Mouse (Mus musculus) forebrain, postnatal 0 days (tissue): ENCODE measurements around the gene Dync1h1. TPM values are rescaled to one million over a fixed set of nuclear protein-coding genes. Genes with fewer than 3 reads are reported as not detected.

Source experiments
- ATAC-seq: fragments of 200-750 bp; cut with Nextera tagmentation; 2 replicates; pipeline ENCODE4 v1.8.0; 2017; ENCODE audit warnings: mild to moderate bottlenecking, moderate library complexity
- DNase-seq: peaks from one replicate; pipeline ENCODE4 v3.0.0-alpha.2; 2015
- H3K27ac ChIP-seq: fragments of 300-500 bp; sonication (generic); 2 replicates; pipeline ENCODE4 v1.5.1; 2014; ENCODE audit warnings: low read depth, mild to moderate bottlenecking, antibody characterized with exemption, low read length, moderate library complexity, mixed read lengths
- H3K27me3 ChIP-seq: fragments of 300-500 bp; sonication (generic); 2 replicates; pipeline ENCODE4 v1.6.1; 2014; ENCODE audit warnings: mild to moderate bottlenecking, low read length, mixed read lengths; ENCODE audit not compliant: insufficient read depth
- H3K36me3 ChIP-seq: fragments of 300-500 bp; sonication (generic); 2 replicates; pipeline ENCODE4 v1.6.1; 2014; ENCODE audit warnings: mild to moderate bottlenecking, moderate library complexity; ENCODE audit not compliant: insufficient read depth
- H3K4me1 ChIP-seq: fragments of 300-500 bp; sonication (generic); 2 replicates; pipeline ENCODE4 v1.6.1; 2014; ENCODE audit warnings: antibody characterized with exemption; ENCODE audit not compliant: insufficient read depth
- H3K4me2 ChIP-seq: fragments of 300-500 bp; sonication (generic); 2 replicates; pipeline ENCODE4 v1.6.1; 2014; ENCODE audit warnings: low read depth, mild to moderate bottlenecking, moderate library complexity
- H3K4me3 ChIP-seq: fragments of 300-500 bp; sonication (generic); 2 replicates; pipeline ENCODE4 v1.5.1; 2014; ENCODE audit warnings: low read depth, low read length, mixed read lengths
- H3K9ac ChIP-seq: fragments of 300-500 bp; sonication (generic); 2 replicates; pipeline ENCODE4 v1.6.1; 2014; ENCODE audit warnings: mild to moderate bottlenecking
- H3K9me3 ChIP-seq: fragments of 300-500 bp; sonication (generic); 2 replicates; pipeline ENCODE4 v1.6.1; 2016; ENCODE audit warnings: low read length
- CTCF ChIP-seq: sonication (generic); IDR thresholded peaks from 2 replicates; pipeline ENCODE4 v1.5.1; 2016; ENCODE audit warnings: antibody characterized with exemption, control low read depth, low read depth
- WGBS: fragments of 180-500 bp; shearing (Covaris S2); extraction: QIAGEN DNeasy Blood & Tissue Kit; methylation state at CpG from one replicate; pipeline ENCODE4 v1.1.7; 2014; 5-methylcytosine and 5-hydroxymethylcytosine counted together
- polyA plus RNA-seq: library from polyadenylated mRNA; unstranded; fragments of >200 nt; fragmentation: Nextera tagmentation; extraction: Ambion mirVana; gene quantifications from 2 replicates; pipeline ENCODE4 v1.2.1, GENCODE M21; 2015
- total RNA-seq: library from RNA; depleted of rRNA; stranded (reverse); fragments of >200 nt; gene quantifications from 2 replicates; pipeline ENCODE4 v1.2.3, GENCODE M21; 2014; rRNA removed

Gene Dync1h1
- 253 and 275 TPM in 2 replicates for total RNA-seq
- 45.4 and 54.6 TPM in 2 replicates for polyA plus RNA-seq

DNA sequence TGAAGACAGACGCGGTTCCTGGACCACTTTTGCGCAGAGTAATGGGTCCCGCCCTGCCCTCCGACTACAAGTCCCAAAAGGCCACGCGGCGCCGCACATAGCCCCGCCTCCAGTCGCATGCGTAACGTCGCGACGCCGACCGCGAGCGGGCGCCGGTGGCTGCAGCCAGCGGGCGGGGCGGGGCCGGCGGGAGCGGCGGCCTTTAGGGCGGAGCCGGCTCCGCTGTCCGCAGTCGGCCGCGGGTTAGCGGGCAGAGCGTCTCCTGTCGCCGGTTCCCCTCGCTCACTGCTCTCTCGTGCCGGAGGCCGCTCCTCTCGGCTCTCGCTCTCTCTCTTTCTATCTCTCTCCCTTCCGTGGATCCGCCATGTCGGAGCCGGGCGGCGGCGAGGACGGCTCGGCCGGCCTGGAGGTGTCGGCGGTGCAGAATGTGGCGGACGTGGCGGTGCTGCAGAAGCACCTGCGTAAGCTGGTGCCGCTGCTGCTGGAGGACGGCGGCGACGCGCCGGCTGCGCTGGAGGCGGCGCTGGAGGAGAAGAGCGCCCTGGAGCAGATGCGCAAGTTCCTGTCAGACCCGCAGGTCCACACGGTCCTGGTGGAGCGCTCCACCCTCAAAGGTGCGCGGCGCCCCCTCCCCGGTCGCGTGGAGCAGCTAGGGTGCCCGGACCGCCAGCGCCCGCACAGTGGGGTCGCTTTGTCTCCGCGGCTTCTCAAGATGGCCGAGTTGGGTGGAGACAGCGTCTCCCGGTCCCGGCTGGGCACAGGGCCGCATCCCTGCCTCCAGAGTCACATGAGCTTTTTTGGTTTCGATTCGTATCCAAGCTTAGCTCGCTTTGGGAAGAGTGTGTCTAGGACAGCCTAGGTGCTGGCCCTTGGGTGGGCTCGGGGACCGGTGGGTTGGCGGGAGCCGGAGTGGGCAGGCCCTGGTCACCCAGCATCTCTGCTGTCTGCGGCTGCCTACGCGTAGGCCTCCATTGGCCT is at the start of gene Dync1h1:
Dync1h1 (plus strand) TSS at position 212 of the 978 bp plus-strand sequence.
- ATAC-seq = peak; percentile 97
- Histone ChIP-seq H3K4me1 (peaks cover 18% of the 10 kb centered on the region), H3K27me3 (no peaks in the 10 kb centered on the region), H3K4me3 (peak within 1 kb of the TSS; percentile 99), H3K4me2 (peak within 1 kb of the TSS; percentile 77), H3K9ac (peak within 1 kb of the TSS; percentile 99), H3K9me3 (no peaks in the 10 kb centered on the region), H3K36me3 (no peaks in the 10 kb centered on the region), H3K27ac (peak within 1 kb of the TSS; percentile 99)
- peak; percentile 95 for DNase-seq
- WGBS = 2% methylated on average over 105 of the region's 105 CpGs
- peak; percentile 22; the same call in 1 of the 2 replicates for TF ChIP-seq CTCF

DNA sequence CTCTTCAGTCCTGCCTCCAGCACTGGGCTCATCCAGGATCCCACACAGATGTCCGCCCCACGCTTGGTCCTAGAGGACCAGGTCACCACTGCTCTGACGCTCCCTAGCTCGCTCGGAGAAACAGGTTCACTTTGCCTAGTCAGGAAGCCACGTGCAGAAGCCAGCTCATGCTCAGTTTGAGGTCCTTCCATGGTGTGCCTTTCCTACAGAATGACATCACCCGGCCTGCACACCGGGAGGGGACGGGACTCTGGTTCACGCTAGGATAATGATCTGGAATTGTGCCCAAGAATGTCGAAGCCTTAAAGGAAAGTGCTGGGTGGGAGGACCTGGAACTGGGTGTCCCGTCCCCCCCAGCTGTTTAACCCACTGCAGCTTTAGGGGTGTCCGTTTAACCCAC is 49.1 kb upstream of the Dync1h1 start:
- ATAC-seq (no peak), DNase-seq (no peak)
- Histone ChIP-seq H3K27ac (no peak overlapping the region), H3K4me2 (no peak overlapping the region), H3K4me1 (no peaks in the 10 kb centered on the region), H3K9me3 (no peaks in the 10 kb centered on the region), H3K4me3 (no peak overlapping the region), H3K9ac (no peak overlapping the region), H3K36me3 (peaks cover 84% of the 10 kb centered on the region), H3K27me3 (no peaks in the 10 kb centered on the region)
- 57% methylated on average over 13 of the region's 13 CpGs for WGBS
- TF ChIP-seq CTCF = no peak

DNA sequence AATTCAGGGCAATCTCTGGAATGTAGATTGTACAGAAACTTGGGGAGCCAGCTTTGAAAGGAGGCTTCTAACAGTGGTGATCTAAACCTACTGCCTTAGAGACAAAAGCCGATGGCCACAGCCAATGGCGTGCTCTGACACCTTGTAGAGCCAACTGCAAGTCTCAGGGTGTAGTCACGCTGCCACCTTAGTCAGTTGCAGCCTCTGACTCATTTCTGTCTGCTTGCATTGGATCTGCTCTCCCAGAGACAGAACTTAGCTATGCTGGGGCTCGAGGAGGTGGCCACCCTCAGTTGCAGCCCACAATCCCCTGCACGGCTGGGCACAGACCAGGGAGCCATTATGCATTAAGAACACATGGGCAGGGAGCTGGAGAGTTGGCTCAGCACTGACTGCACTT is 47.9 kb upstream of the Dync1h1 start:
- Histone ChIP-seq H3K4me1 (no peaks in the 10 kb centered on the region), H3K27me3 (no peaks in the 10 kb centered on the region), H3K36me3 (peaks cover 79% of the 10 kb centered on the region), H3K27ac (no peak overlapping the region), H3K9me3 (no peaks in the 10 kb centered on the region), H3K4me3 (no peak overlapping the region), H3K4me2 (no peak overlapping the region), H3K9ac (no peak overlapping the region)
- no peak for TF ChIP-seq CTCF
- DNase-seq = no peak
- 91% methylated on average over 5 of the region's 5 CpGs for WGBS
- ATAC-seq = no peak

DNA sequence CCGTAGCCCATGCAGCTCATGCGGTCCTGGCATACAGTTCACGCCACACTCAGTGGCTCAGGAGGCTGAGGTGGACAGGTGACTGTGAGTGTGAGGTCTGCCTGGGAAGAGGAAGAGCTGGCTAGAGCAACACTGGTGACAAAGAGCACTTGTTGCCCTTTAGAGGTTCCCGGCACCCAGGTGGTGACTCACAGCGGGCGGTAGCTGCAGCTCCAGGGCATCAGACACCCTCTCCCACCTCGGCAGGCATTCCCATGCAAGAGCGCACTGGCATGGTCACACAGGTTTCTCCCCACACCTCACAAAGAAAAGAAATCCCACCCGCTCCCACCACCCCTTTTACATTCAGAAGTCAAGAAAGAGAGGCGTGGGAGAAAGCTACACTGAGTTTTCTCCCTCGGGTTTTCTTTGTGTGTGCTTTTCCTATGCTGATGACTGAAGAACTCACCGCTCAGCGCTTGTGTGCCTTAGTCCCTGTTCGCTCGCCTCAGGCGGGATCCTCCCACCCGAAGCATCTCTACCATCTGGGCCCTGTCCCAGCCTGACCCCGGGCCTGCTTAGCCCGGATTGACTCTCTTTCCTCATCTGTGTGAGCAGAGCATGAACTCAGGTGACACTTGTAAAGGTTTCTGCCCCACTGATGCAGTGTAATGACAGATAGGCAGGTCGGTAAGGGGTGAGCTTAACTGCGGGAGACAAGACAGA is 45.6 kb upstream of the Dync1h1 start:
- Histone ChIP-seq H3K27me3 (no peaks in the 10 kb centered on the region), H3K4me1 (no peaks in the 10 kb centered on the region), H3K9me3 (no peaks in the 10 kb centered on the region), H3K9ac (no peak overlapping the region), H3K36me3 (peaks cover 65% of the 10 kb centered on the region), H3K4me3 (no peak overlapping the region), H3K27ac (no peak overlapping the region), H3K4me2 (no peak overlapping the region)
- ATAC-seq (no peak), DNase-seq (no peak)
- 91% methylated on average over 21 of the region's 21 CpGs for WGBS
- no peak for TF ChIP-seq CTCF

DNA sequence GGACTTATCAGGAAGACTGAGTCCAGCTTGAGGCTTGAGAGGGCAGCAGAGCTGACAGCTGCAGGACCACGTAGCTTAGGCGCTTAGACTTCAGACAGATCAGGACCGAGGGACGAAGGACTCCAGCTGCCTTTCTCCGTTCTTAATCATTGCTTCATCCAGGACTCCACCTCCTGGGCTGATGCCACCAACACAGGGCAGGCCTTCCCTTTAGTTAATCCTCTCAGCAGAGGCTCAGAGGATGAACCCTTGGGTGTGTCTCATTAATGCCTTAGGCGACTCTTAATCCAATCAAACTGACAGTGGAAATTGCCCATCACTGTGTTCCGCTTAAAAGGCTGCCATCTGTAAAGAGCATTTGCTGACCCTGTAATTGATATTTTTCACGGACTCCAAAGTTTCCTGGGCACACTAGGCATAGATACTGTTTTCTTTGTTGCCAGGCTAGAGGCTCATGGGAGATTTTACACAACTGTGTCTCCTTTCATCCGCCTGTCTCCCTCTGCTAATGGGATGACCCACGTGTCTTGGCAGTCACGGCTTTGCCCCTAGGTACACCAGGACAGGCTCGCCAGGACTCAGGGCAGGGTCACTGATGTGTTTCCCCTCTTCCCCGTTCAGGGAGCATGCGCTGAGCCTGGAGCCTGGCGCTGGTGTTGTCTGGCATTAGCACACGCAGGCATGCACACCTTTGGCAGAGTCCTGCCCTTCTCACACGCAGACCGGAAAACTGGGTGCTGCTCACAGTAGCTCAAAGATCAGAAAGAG is 44.2 kb upstream of the Dync1h1 start:
- H3K4me2 ChIP-seq = no peak overlapping the region
- H3K4me1 ChIP-seq = no peaks in the 10 kb centered on the region
- peaks cover 55% of the 10 kb centered on the region for H3K36me3 ChIP-seq
- ATAC-seq (no peak), DNase-seq (no peak)
- WGBS = 72% methylated on average over 18 of the region's 18 CpGs
- TF ChIP-seq CTCF = no peak
- no peak overlapping the region for H3K4me3 ChIP-seq
- H3K27me3 ChIP-seq = no peaks in the 10 kb centered on the region
- H3K9ac ChIP-seq = no peak overlapping the region
- H3K27ac ChIP-seq = no peak overlapping the region
- H3K9me3 ChIP-seq = no peaks in the 10 kb centered on the region

DNA sequence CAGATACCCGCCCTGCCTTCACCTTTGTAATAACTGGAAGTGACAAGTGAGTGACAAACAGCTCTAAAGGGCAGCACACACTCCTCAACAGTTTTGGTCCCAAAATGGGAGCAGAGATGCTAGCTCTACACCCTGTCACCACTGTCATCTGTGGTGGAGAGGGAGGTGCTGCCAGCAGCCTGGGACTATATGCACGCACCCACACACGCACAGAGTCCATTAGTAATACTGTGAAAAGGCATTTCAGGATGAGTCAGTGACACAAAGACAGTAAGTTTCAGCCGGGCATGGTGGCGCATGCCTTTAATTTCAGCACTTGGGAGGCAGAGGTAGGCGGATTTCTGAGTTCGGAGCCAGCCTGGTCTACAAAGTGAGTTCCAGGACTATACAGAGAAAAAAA is 43.1 kb upstream of the Dync1h1 start:
- no peak for ATAC-seq
- no peaks in the 10 kb centered on the region for H3K27me3 ChIP-seq
- H3K27ac ChIP-seq = no peak overlapping the region
- H3K4me2 ChIP-seq = no peak overlapping the region
- WGBS = 97% methylated on average over 7 of the region's 7 CpGs
- TF ChIP-seq CTCF = no peak
- no peaks in the 10 kb centered on the region for H3K9me3 ChIP-seq
- no peak for DNase-seq
- H3K4me3 ChIP-seq = no peak overlapping the region
- no peaks in the 10 kb centered on the region for H3K4me1 ChIP-seq
- peaks cover 54% of the 10 kb centered on the region for H3K36me3 ChIP-seq
- H3K9ac ChIP-seq = no peak overlapping the region
